Mouse (Mus musculus) midbrain, embryonic 16.5 days (tissue): ENCODE results near the gene Luc7l. TPM values are rescaled to one million over a fixed set of nuclear protein-coding genes. Genes with fewer than 3 reads are reported as not detected.
"Not testable (repeated sequence)": the region's sequence is repeated elsewhere in the genome, so short reads cannot be mapped to it uniquely, and the experiment has no call there.

Experiments
- ATAC-seq: fragments of 200-750 bp; cut with Nextera tagmentation; 2 replicates; pipeline ENCODE4 v1.8.0; 2017; ENCODE audit warnings: moderate TSS enrichment
- H3K27ac ChIP-seq: fragments of 300-500 bp; sonication (generic); 2 replicates; pipeline ENCODE4 v1.5.1; 2014; ENCODE audit warnings: mild to moderate bottlenecking, low read length, mixed read lengths
- H3K27me3 ChIP-seq: fragments of 300-500 bp; sonication (generic); 2 replicates; pipeline ENCODE4 v1.6.1; 2014; ENCODE audit warnings: low read depth, low read length, mixed read lengths; ENCODE audit not compliant: control insufficient read depth, insufficient read depth
- H3K36me3 ChIP-seq: fragments of 300-500 bp; sonication (generic); 2 replicates; pipeline ENCODE4 v1.6.1; 2014; ENCODE audit warnings: mild to moderate bottlenecking, low read length, moderate library complexity, mixed read lengths; ENCODE audit not compliant: control insufficient read depth, insufficient read depth
- H3K4me1 ChIP-seq: fragments of 300-500 bp; sonication (generic); 2 replicates; pipeline ENCODE4 v1.6.1; 2014; ENCODE audit warnings: mild to moderate bottlenecking, low read length, mixed read lengths; ENCODE audit not compliant: control insufficient read depth, insufficient read depth
- H3K4me2 ChIP-seq: fragments of 300-500 bp; sonication (generic); 2 replicates; pipeline ENCODE4 v1.6.1; 2014; ENCODE audit warnings: mild to moderate bottlenecking, low read length, mixed read lengths
- H3K4me3 ChIP-seq: fragments of 300-500 bp; sonication (generic); 2 replicates; pipeline ENCODE4 v1.5.1; 2014; ENCODE audit warnings: low read depth, mild to moderate bottlenecking, low read length, moderate library complexity, mixed read lengths
- H3K9ac ChIP-seq: fragments of 300-500 bp; sonication (generic); 2 replicates; pipeline ENCODE4 v1.6.1; 2014; ENCODE audit warnings: low read depth, low read length, mixed read lengths
- H3K9me3 ChIP-seq: fragments of 300-500 bp; sonication (generic); replicated peaks from 2 replicates; pipeline ENCODE4 v1.6.1; 2014; ENCODE audit warnings: mild to moderate bottlenecking, low read length, mixed read lengths; ENCODE audit not compliant: control insufficient read depth, poor library complexity, severe bottlenecking
- WGBS: fragments of 180-500 bp; shearing (Covaris S2); extraction: QIAGEN DNeasy Blood & Tissue Kit; methylation state at CpG from one replicate; pipeline ENCODE4 v1.1.7; 2014; 5-methylcytosine and 5-hydroxymethylcytosine counted together
- polyA plus RNA-seq: library from polyadenylated mRNA; unstranded; fragments of >200 nt; fragmentation: Nextera tagmentation; extraction: Ambion mirVana; gene quantifications from 2 replicates; pipeline ENCODE4 v1.2.1, GENCODE M21; 2015

The Luc7l gene
- polyA plus RNA-seq, 1 experiment from 2014 or later = 114 TPM

GRCm38 (mm10) chr17:26272586-26272985 is 19.9 kb downstream of the Luc7l start:
- Histone ChIP-seq H3K4me2 (no peak overlapping the region), H3K4me3 (no peak overlapping the region), H3K27ac (no peak overlapping the region), H3K9ac (no peak overlapping the region), H3K9me3 (no peaks in the 10 kb centered on the region), H3K4me1 (no peaks in the 10 kb centered on the region), H3K27me3 (no peaks in the 10 kb centered on the region), H3K36me3 (peaks cover 16% of the 10 kb centered on the region)
- 80% methylated on average over 3 of the region's 3 CpGs for WGBS
- no peak for ATAC-seq

GRCm38 (mm10) chr17:26275933-26276332 is 23.2 kb downstream of the Luc7l start:
- no peak for ATAC-seq
- no peak overlapping the region for H3K27ac ChIP-seq
- H3K4me3 ChIP-seq = no peak overlapping the region
- WGBS = 88% methylated on average over 13 of the region's 13 CpGs
- no peaks in the 10 kb centered on the region for H3K4me1 ChIP-seq
- peaks cover 27% of the 10 kb centered on the region for H3K36me3 ChIP-seq
- no peak overlapping the region for H3K4me2 ChIP-seq
- H3K27me3 ChIP-seq = no peaks in the 10 kb centered on the region
- H3K9me3 ChIP-seq = no peaks in the 10 kb centered on the region
- no peak overlapping the region for H3K9ac ChIP-seq

GRCm38 (mm10) chr17:26276711-26277110 is 24.0 kb downstream of the Luc7l start:
- Histone ChIP-seq H3K36me3 (peaks cover 32% of the 10 kb centered on the region), H3K4me3 (no peak overlapping the region), H3K27ac (no peak overlapping the region), H3K9ac (no peak overlapping the region), H3K9me3 (no peaks in the 10 kb centered on the region), H3K4me2 (no peak overlapping the region), H3K27me3 (no peaks in the 10 kb centered on the region), H3K4me1 (no peaks in the 10 kb centered on the region)
- 97% methylated on average over 4 of the region's 4 CpGs for WGBS
- no peak for ATAC-seq

GRCm38 (mm10) chr17:26286199-26286955 is 33.7 kb downstream of the Luc7l start:
- no peaks in the 10 kb centered on the region for H3K27me3 ChIP-seq
- no peaks in the 10 kb centered on the region for H3K9me3 ChIP-seq
- 86% methylated on average over 8 of the region's 8 CpGs for WGBS
- no peak overlapping the region for H3K9ac ChIP-seq
- H3K27ac ChIP-seq = no peak overlapping the region
- peaks cover 52% of the 10 kb centered on the region for H3K36me3 ChIP-seq
- ATAC-seq = no peak
- H3K4me2 ChIP-seq = no peak overlapping the region
- H3K4me3 ChIP-seq = no peak overlapping the region
- no peaks in the 10 kb centered on the region for H3K4me1 ChIP-seq

GRCm38 (mm10) chr17:26289475-26289874 is 36.8 kb downstream of the Luc7l start:
- Histone ChIP-seq H3K9me3 (no peaks in the 10 kb centered on the region), H3K27me3 (no peaks in the 10 kb centered on the region), H3K4me1 (no peaks in the 10 kb centered on the region), H3K27ac (no peak overlapping the region), H3K36me3 (peaks cover 41% of the 10 kb centered on the region), H3K9ac (no peak overlapping the region), H3K4me2 (no peak overlapping the region), H3K4me3 (no peak overlapping the region)
- no peak for ATAC-seq
- WGBS = 84% methylated on average over 4 of the region's 4 CpGs

GRCm38 (mm10) chr17:26298318-26298717 is 45.6 kb downstream of the Luc7l start:
- not testable (repeated sequence) for H3K4me2 ChIP-seq, H3K27ac ChIP-seq, H3K4me1 ChIP-seq, H3K36me3 ChIP-seq, ATAC-seq, H3K27me3 ChIP-seq, H3K9ac ChIP-seq, H3K4me3 ChIP-seq, H3K9me3 ChIP-seq
- WGBS = 94% methylated on average over 4 of the region's 4 CpGs

GRCm38 (mm10) chr17:26314291-26314690 is 61.6 kb downstream of the Luc7l start:
- 14% methylated on average over 6 of the region's 6 CpGs for WGBS
- Histone ChIP-seq H3K4me3 (no peak overlapping the region), H3K36me3 (no peaks in the 10 kb centered on the region), H3K9ac (peak overlapping the region; percentile 26; the same call in 1 of the 2 replicates), H3K9me3 (no peaks in the 10 kb centered on the region), H3K4me1 (no peaks in the 10 kb centered on the region), H3K4me2 (no peak overlapping the region), H3K27ac (no peak overlapping the region), H3K27me3 (no peaks in the 10 kb centered on the region)
- ATAC-seq = 0 out of 2 replicates have a peak, but pooled peaks have one; percentile 56

GRCm38 (mm10) chr17:26315474-26315873 is 62.8 kb downstream of the Luc7l start:
- Histone ChIP-seq H3K4me2 (no peak overlapping the region), H3K4me1 (no peaks in the 10 kb centered on the region), H3K4me3 (no peak overlapping the region), H3K27ac (no peak overlapping the region), H3K9me3 (no peaks in the 10 kb centered on the region), H3K27me3 (no peaks in the 10 kb centered on the region), H3K36me3 (no peaks in the 10 kb centered on the region), H3K9ac (no peak overlapping the region)
- ATAC-seq = no peak
- WGBS = 32% methylated on average over 10 of the region's 10 CpGs

- Histone ChIP-seq H3K36me3 (no peaks in the 10 kb centered on the region), H3K27me3 (no peaks in the 10 kb centered on the region), H3K4me2 (no peak overlapping the region), H3K4me3 (no peak overlapping the region), H3K9ac (no peak overlapping the region), H3K9me3 (no peaks in the 10 kb centered on the region), H3K27ac (no peak overlapping the region), H3K4me1 (no peaks in the 10 kb centered on the region)
- ATAC-seq = no peak
- WGBS = 89% methylated on average over 1 of the region's 1 CpGs
Measured at GRCm38 (mm10) chr17:26318441-26318840, 65.7 kb downstream of the Luc7l start.
